Mouse (Mus musculus): ENCODE measurements around the gene Ube2v1.

- TF ChIP-seq TAL1 (IDR thresholded peaks at IDR 0.05; ENCODE audit: low read length) (no peak), GATA1 (IDR thresholded peaks at IDR 0.05; ENCODE audit: low read length) (no peak)
These were observed 8.4 kb upstream of the Ube2v1 start for GRCm38 (mm10) chr2:167640279-167640678.

All from erythroblast, embryonic 14.5 days (primary cell).